Mouse (Mus musculus) CD4-positive naive resting alpha-beta T cell, adult 57 days (primary cell): ENCODE results near the gene Serac1. TPM values are rescaled to one million over a fixed set of nuclear protein-coding genes. Genes with fewer than 3 reads are reported as not detected.

Experiments used
- total RNA-seq: library from RNA; stranded (reverse); gene quantifications from one replicate; pipeline ENCODE4 v1.2.4, GENCODE M21; 2023

Gene Serac1
- total RNA-seq = 8.5 TPM

DNA sequence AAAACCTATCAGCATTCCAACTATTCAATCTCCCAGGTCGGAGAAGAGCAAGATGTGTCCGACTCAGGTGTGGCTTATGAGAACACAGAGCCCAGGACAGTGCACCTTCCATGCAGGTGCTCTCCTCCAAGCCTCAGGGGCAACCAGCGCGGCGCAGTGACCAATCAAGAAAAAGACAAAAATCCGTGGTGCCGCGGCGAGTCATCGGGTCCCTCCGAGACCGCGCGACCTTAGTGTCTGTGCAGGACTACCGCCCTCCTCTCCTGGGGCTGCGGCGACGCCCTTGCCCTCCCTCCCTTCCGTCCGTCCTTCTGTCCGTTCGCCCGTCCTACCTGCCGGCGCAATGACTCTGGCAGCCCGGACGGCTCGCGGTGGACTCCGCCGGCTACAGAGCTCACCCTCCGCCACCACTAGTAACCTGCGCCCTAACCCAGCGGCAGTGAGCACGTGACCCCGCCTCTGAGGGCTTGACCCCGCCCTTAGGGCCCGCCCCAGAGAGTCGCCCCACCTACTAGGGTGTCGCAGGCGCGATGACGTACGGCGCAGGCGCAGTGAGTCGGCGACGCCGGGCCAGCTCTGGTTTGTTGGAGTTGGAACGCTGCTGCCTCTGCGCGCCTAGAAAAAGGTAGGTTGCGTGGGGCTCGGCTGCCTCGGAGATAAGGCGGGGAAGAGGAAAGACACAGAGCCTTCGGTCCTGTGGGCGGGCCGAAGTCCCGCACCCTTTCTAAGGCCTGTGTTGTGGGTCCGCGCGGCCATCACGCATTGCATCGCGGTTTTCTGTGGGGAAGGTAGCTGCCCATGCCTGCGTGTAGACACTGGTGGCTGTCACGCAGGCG is at the start of gene Serac1, which contains the start of gene Gtf2h5:
Gene Serac1, minus strand, starts transcription at position 455 of the 836 bp plus-strand sequence.
Gene Gtf2h5, plus strand, starts transcription at position 500 of the 836 bp plus-strand sequence.

DNA sequence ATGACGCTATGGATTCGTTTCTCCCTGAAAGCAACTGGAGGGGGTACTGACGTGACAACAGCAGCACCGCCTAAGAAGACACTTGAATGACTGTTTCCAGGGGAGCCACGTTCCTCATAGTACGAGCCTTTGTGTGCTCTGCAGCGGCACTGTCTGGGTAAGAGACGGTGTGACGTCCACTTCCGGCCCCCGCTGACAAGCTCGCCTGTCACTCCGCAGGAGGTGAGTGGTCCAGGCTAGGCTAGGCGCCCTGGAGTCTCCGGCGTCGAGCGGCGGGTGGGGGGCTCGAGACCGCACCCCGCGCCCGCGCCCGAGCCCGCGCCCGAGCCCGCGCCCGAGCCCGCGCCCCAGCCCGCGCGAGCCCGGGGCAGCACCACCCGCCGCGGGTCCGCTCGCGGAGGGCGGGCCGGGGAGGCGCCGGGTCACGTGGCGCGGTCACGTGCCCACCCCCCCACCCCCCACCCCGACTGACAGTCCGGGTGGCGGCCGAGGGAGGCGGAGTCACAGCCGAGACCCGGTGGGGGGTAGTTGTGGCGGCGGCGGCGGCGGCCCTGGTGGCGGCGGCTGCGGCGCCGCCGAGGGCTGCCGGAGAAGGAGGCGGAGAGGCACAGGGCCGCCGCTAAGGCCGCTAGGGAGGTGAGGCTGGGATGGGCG is 26.9 kb upstream of the Serac1 start, which contains the start of gene Tulp4:
Gene Tulp4, plus strand, starts transcription at position 77 of the 654 bp plus-strand sequence.

Other genes starting within 250 kb of the Serac1 start
- gene Snx9, start 238.4 kb downstream of the Serac1 start, total RNA-seq = 9.3 TPM
- 21.5 TPM for gene Synj2, start 138.5 kb downstream of the Serac1 start, total RNA-seq
- gene Gtf2h5, start within 50 bp of the Serac1 start, total RNA-seq = 47.3 TPM
- 104 TPM for gene Tulp4, start 26.7 kb upstream of the Serac1 start, total RNA-seq
- 8.0 TPM for gene Tmem181a, start 177.1 kb upstream of the Serac1 start, total RNA-seq
- gene Dynlt1a, start 237.8 kb upstream of the Serac1 start, total RNA-seq = 8.1 TPM